Mouse (Mus musculus): ENCODE data around the gene Zcwpw1. TPM values are rescaled to one million over a fixed set of nuclear protein-coding genes. Genes with fewer than 3 reads are reported as not detected.
A peak's percentile ranks its signal among the peaks of the same experiment; 100 is the strongest.

Gene Zcwpw1
- polyA plus RNA-seq, 1 experiment from 2014 or later: 13.1 TPM

DNA sequence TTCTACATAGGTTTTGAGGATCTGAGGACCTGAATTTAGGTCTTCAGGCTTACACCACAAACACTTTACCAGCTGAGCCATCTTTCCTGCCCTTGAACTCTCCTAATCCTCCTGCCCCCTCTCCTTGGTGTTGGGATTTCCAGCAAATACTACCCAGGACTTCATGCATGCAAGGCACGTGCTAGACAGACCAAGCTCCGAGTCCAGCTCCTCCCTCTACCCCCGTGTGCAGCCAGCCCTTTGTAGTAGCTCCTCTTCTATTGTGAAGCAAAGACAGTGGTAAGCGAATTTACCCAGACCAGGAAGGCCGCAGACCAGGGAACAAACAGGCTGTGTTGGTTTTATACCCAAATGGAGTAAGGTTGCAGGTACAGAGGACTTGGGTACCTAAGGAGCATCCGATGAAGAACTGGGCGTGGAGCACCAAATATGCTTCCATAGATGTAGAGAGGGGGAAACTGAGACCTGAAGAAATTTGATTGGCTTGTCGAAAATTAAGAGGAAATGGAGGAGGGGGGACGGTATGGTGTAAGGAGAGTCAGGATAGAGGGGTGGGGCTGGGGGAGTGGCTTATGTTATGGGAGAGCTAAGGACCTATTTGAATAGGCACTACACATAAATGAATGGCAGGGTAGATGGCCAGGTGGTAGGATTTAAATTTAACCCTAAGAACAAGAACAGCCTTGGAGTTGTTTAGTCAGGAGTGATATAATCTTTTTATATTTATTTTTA, 22.8 kb upstream of the Zcwpw1 start:
- H3K27ac ChIP-seq (ENCODE audit: low read length): no peak overlapping the region

GRCm38 (mm10) chr5:137766270-137766669, 21.3 kb upstream of the Zcwpw1 start:
- H3K4me2 ChIP-seq (ENCODE audit: low read length): no peak overlapping the region

More for the DNA sequence above, 22.8 kb upstream of the Zcwpw1 start:
- Histone ChIP-seq H3K9me3 (replicated peaks; ENCODE audit: control insufficient read depth, low read length, poor library complexity, severe bottlenecking) (peaks cover 2% of the 10 kb centered on the region; the same call in 1 of the 2 replicates), H3K27me3 (ENCODE audit: control insufficient read depth, insufficient read depth, low read depth, low read length) (no peaks in the 10 kb centered on the region), H3K9ac (ENCODE audit: low read depth, low read length) (no peak overlapping the region), H3K36me3 (ENCODE audit: control insufficient read depth, insufficient read depth, low read length) (no peaks in the 10 kb centered on the region), H3K4me3 (ENCODE audit: low read depth, low read length) (no peak overlapping the region), H3K4me2 (ENCODE audit: low read length) (no peak overlapping the region), H3K4me1 (ENCODE audit: control insufficient read depth, insufficient read depth, low read length) (peaks cover 9% of the 10 kb centered on the region)
- no peak for ATAC-seq
- WGBS: 44% methylated on average over 9 of the region's 9 CpGs

GRCm38 (mm10) chr5:137768475-137768874, 19.1 kb upstream of the Zcwpw1 start:
- Histone ChIP-seq H3K4me1 (ENCODE audit: control insufficient read depth, insufficient read depth, low read length) (peaks cover 9% of the 10 kb centered on the region), H3K4me2 (ENCODE audit: low read length) (no peak overlapping the region), H3K9me3 (replicated peaks; ENCODE audit: control insufficient read depth, low read length, poor library complexity, severe bottlenecking) (peaks cover 2% of the 10 kb centered on the region; the same call in 1 of the 2 replicates), H3K4me3 (ENCODE audit: low read depth, low read length) (no peak overlapping the region), H3K36me3 (ENCODE audit: control insufficient read depth, insufficient read depth, low read length) (no peaks in the 10 kb centered on the region), H3K27me3 (ENCODE audit: control insufficient read depth, insufficient read depth, low read depth, low read length) (no peaks in the 10 kb centered on the region), H3K9ac (ENCODE audit: low read depth, low read length) (no peak overlapping the region), H3K27ac (ENCODE audit: low read length) (peak overlapping the region; percentile 59)
- peak; percentile 71; the same call in 1 of the 2 replicates for ATAC-seq
- WGBS: 27% methylated on average over 1 of the region's 1 CpGs

More at GRCm38 (mm10) chr5:137766270-137766669, 21.3 kb upstream of the Zcwpw1 start:
- Histone ChIP-seq H3K9me3 (replicated peaks; ENCODE audit: control insufficient read depth, low read length, poor library complexity, severe bottlenecking) (peaks cover 2% of the 10 kb centered on the region; the same call in 1 of the 2 replicates), H3K36me3 (ENCODE audit: control insufficient read depth, insufficient read depth, low read length) (no peaks in the 10 kb centered on the region), H3K27me3 (ENCODE audit: control insufficient read depth, insufficient read depth, low read depth, low read length) (no peaks in the 10 kb centered on the region), H3K4me1 (ENCODE audit: control insufficient read depth, insufficient read depth, low read length) (peaks cover 9% of the 10 kb centered on the region), H3K9ac (ENCODE audit: low read depth, low read length) (no peak overlapping the region), H3K4me3 (ENCODE audit: low read depth, low read length) (no peak overlapping the region), H3K27ac (ENCODE audit: low read length) (no peak overlapping the region)
- 67% methylated on average over 3 of the region's 3 CpGs for WGBS
- ATAC-seq: no peak

DNA sequence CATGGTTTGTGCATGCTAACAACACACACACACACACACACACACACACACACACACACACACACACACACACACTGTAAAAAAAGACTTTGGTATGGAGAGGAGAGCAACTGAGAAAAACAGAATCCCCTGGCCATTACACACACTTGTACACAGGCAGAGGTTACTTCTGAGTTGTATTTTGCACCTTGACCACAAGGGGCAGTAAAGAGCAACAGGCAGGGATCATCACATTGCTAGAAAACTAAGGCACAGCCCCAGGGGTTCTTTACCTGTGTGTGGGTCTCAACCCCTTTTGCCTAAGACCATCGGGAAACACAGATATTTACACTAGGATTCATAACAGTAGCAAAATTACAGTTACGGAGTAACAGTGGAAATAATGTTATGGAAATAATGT, 16.9 kb upstream of the Zcwpw1 start:
- Histone ChIP-seq H3K27me3 (ENCODE audit: control insufficient read depth, insufficient read depth, low read depth, low read length) (no peaks in the 10 kb centered on the region), H3K36me3 (ENCODE audit: control insufficient read depth, insufficient read depth, low read length) (no peaks in the 10 kb centered on the region), H3K4me3 (ENCODE audit: low read depth, low read length) (no peak overlapping the region), H3K9ac (ENCODE audit: low read depth, low read length) (no peak overlapping the region), H3K4me2 (ENCODE audit: low read length) (no peak overlapping the region), H3K9me3 (replicated peaks; ENCODE audit: control insufficient read depth, low read length, poor library complexity, severe bottlenecking) (peaks cover 2% of the 10 kb centered on the region; the same call in 1 of the 2 replicates), H3K27ac (ENCODE audit: low read length) (no peak overlapping the region), H3K4me1 (ENCODE audit: control insufficient read depth, insufficient read depth, low read length) (peaks cover 9% of the 10 kb centered on the region)
- no peak for ATAC-seq
- 54% methylated on average over 2 of the region's 2 CpGs for WGBS

- H3K36me3 ChIP-seq (ENCODE audit: control insufficient read depth, insufficient read depth, low read length): no peaks in the 10 kb centered on the region
- H3K4me3 ChIP-seq (ENCODE audit: low read depth, low read length): no peak overlapping the region
- H3K9me3 ChIP-seq (replicated peaks; ENCODE audit: control insufficient read depth, low read length, poor library complexity, severe bottlenecking): no peaks in the 10 kb centered on the region
- no peak overlapping the region for H3K9ac ChIP-seq (ENCODE audit: low read depth, low read length)
- H3K4me1 ChIP-seq (ENCODE audit: control insufficient read depth, insufficient read depth, low read length): peaks cover 9% of the 10 kb centered on the region
- ATAC-seq: no peak
- H3K27ac ChIP-seq (ENCODE audit: low read length): no peak overlapping the region
- H3K4me2 ChIP-seq (ENCODE audit: low read length): no peak overlapping the region
- no peaks in the 10 kb centered on the region for H3K27me3 ChIP-seq (ENCODE audit: control insufficient read depth, insufficient read depth, low read depth, low read length)
These were observed 14.8 kb upstream of the Zcwpw1 start for GRCm38 (mm10) chr5:137772755-137773154.

DNA sequence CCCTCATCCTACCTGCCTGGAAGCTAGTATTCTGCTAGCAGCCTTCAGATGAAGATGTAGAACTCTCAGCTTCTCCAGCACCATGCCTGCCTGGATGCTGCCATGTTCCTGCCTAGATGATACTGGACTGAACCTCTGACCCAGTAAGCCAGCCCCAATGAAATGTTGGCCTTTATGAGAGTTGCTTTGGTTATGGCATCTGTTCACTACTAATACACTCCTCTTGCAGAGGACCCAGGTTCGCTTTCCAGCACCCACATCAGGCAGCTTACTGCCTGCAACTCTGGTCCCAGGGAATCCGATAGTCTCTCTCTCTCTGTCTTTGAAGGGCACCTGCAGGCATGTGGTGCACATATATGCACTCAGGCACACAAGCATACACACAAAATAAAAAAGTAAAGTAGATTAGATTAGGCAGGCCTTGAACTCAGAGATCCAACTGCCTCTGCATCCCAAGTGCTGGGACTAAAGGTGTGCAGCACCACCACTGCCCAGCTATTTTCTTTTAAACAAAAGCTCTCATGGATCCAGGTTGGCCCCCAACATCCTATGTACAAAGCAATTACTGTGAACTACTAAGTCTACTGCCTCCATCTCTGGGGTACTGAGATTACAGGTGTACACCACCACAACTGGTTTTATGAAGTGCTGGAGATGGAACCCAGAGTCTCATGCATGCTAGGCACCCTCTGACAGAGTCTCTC, 11.9 kb upstream of the Zcwpw1 start:
- H3K27ac ChIP-seq (ENCODE audit: low read length): no peak overlapping the region
- no peak for ATAC-seq
- no peaks in the 10 kb centered on the region for H3K27me3 ChIP-seq (ENCODE audit: control insufficient read depth, insufficient read depth, low read depth, low read length)
- no peaks in the 10 kb centered on the region for H3K9me3 ChIP-seq (replicated peaks; ENCODE audit: control insufficient read depth, low read length, poor library complexity, severe bottlenecking)
- WGBS: 89% methylated on average over 2 of the region's 2 CpGs
- no peak overlapping the region for H3K4me2 ChIP-seq (ENCODE audit: low read length)
- H3K4me1 ChIP-seq (ENCODE audit: control insufficient read depth, insufficient read depth, low read length): peaks cover 13% of the 10 kb centered on the region
- H3K36me3 ChIP-seq (ENCODE audit: control insufficient read depth, insufficient read depth, low read length): no peaks in the 10 kb centered on the region
- H3K9ac ChIP-seq (ENCODE audit: low read depth, low read length): no peak overlapping the region
- H3K4me3 ChIP-seq (ENCODE audit: low read depth, low read length): no peak overlapping the region

- no peaks in the 10 kb centered on the region for H3K36me3 ChIP-seq (ENCODE audit: control insufficient read depth, insufficient read depth, low read length)
- no peak for ATAC-seq
- no peak overlapping the region for H3K4me2 ChIP-seq (ENCODE audit: low read length)
- H3K9ac ChIP-seq (ENCODE audit: low read depth, low read length): no peak overlapping the region
- H3K27me3 ChIP-seq (ENCODE audit: control insufficient read depth, insufficient read depth, low read depth, low read length): no peaks in the 10 kb centered on the region
- H3K4me3 ChIP-seq (ENCODE audit: low read depth, low read length): no peak overlapping the region
- whole genome bisulfite sequencing: 46% methylated on average over 5 of the region's 5 CpGs
- no peak overlapping the region for H3K27ac ChIP-seq (ENCODE audit: low read length)
- no peaks in the 10 kb centered on the region for H3K9me3 ChIP-seq (replicated peaks; ENCODE audit: control insufficient read depth, low read length, poor library complexity, severe bottlenecking)
- peaks cover 14% of the 10 kb centered on the region for H3K4me1 ChIP-seq (ENCODE audit: control insufficient read depth, insufficient read depth, low read length)
These were observed 11.1 kb upstream of the Zcwpw1 start for GRCm38 (mm10) chr5:137776408-137776918.

- Histone ChIP-seq H3K36me3 (ENCODE audit: control insufficient read depth, insufficient read depth, low read length) (peaks cover 9% of the 10 kb centered on the region), H3K27ac (ENCODE audit: low read length) (peak overlapping the region; percentile 87; the same call in 1 of the 2 replicates), H3K27me3 (ENCODE audit: control insufficient read depth, insufficient read depth, low read depth, low read length) (no peaks in the 10 kb centered on the region), H3K4me1 (ENCODE audit: control insufficient read depth, insufficient read depth, low read length) (peaks cover 21% of the 10 kb centered on the region), H3K4me2 (ENCODE audit: low read length) (no peak overlapping the region), H3K9ac (ENCODE audit: low read depth, low read length) (no peak overlapping the region), H3K4me3 (ENCODE audit: low read depth, low read length) (no peak overlapping the region), H3K9me3 (replicated peaks; ENCODE audit: control insufficient read depth, low read length, poor library complexity, severe bottlenecking) (no peaks in the 10 kb centered on the region)
- no peak for ATAC-seq
- 89% methylated on average over 7 of the region's 7 CpGs for WGBS
These were observed 10.2 kb upstream of the Zcwpw1 start for GRCm38 (mm10) chr5:137777267-137777845.

All from midbrain, embryonic 16.5 days (tissue).